Mouse (Mus musculus) monocyte, adult 5-6 weeks (primary cell): ENCODE data around the gene Tom1l2. TPM values are rescaled to one million over a fixed set of nuclear protein-coding genes. Genes with fewer than 3 reads are reported as not detected.

Experiments used
- ATAC-seq: fragments of 153-309, 156-312 bp; replicated peaks from 2 replicates; pipeline ENCODE4 v1.8.0; 2017; ENCODE audit warnings: mild to moderate bottlenecking; ENCODE audit not compliant: low TSS enrichment, insufficient number of reproducible peaks, severe bottlenecking, poor library complexity, low FRiP score
- total RNA-seq: library from RNA; stranded (forward); fragments of 200-1000, 200-491, 200-594 nt; gene quantifications from 3 replicates; pipeline ENCODE4 v1.2.3, GENCODE M21; 2017

Gene Tom1l2
- total RNA-seq, 1 experiment from 2014 or later: 9.3 TPM

GRCm38 (mm10) chr11:60280429-60281414 is 72.0 kb downstream of the Tom1l2 start:
- ATAC-seq: no peak

GRCm38 (mm10) chr11:60279483-60279882 is 73.2 kb downstream of the Tom1l2 start:
- ATAC-seq: no peak

GRCm38 (mm10) chr11:60277771-60278170 is 74.9 kb downstream of the Tom1l2 start:
- no peak for ATAC-seq

GRCm38 (mm10) chr11:60277164-60277740 is 75.5 kb downstream of the Tom1l2 start:
- no peak for ATAC-seq

GRCm38 (mm10) chr11:60276408-60277093 is 76.2 kb downstream of the Tom1l2 start:
- no peak for ATAC-seq

- no peak for ATAC-seq
These were observed 79.4 kb downstream of the Tom1l2 start for GRCm38 (mm10) chr11:60273273-60273805.

GRCm38 (mm10) chr11:60268563-60268962 is 84.1 kb downstream of the Tom1l2 start:
- no peak for ATAC-seq

GRCm38 (mm10) chr11:60265271-60265985 is 87.3 kb downstream of the Tom1l2 start:
- ATAC-seq: no peak

GRCm38 (mm10) chr11:60264651-60265050 is 88.1 kb downstream of the Tom1l2 start:
- ATAC-seq: no peak

- ATAC-seq: no peak
These were observed 90.3 kb downstream of the Tom1l2 start for GRCm38 (mm10) chr11:60262396-60262795.

- no peak for ATAC-seq
These were observed 92.0 kb downstream of the Tom1l2 start for GRCm38 (mm10) chr11:60260743-60261142.

- ATAC-seq: no peak
These were observed 95.0 kb downstream of the Tom1l2 start for GRCm38 (mm10) chr11:60257696-60258095.

- no peak for ATAC-seq
These were observed 96.0 kb downstream of the Tom1l2 start for GRCm38 (mm10) chr11:60256713-60257112.

- no peak for ATAC-seq
These were observed 96.5 kb downstream of the Tom1l2 start for GRCm38 (mm10) chr11:60256176-60256681.

- ATAC-seq: no peak
These were observed 97.1 kb downstream of the Tom1l2 start for GRCm38 (mm10) chr11:60255639-60256038.

GRCm38 (mm10) chr11:60255181-60255580 is 97.5 kb downstream of the Tom1l2 start:
- ATAC-seq: no peak

- ATAC-seq: no peak
These were observed 98.4 kb downstream of the Tom1l2 start for GRCm38 (mm10) chr11:60254308-60254707.

GRCm38 (mm10) chr11:60253546-60253945 is 99.2 kb downstream of the Tom1l2 start:
- ATAC-seq: no peak
